Mouse (Mus musculus) brown adipose tissue, adult 24 weeks (tissue): ENCODE measurements around the gene Corin. TPM values are rescaled to one million over a fixed set of nuclear protein-coding genes. Genes with fewer than 3 reads are reported as not detected.
A peak's percentile ranks its signal among the peaks of the same experiment; 100 is the strongest.

Experiments
- H3K27ac ChIP-seq: fragments of 200-500 bp; replicated peaks from 2 replicates; pipeline ENCODE4 v1.5.1; 2012; ENCODE audit warnings: low read depth, mild to moderate bottlenecking, low read length
- H3K4me1 ChIP-seq: fragments of 200-500 bp; 2 replicates; pipeline ENCODE4 v1.6.1; 2012; ENCODE audit warnings: low read length, mixed read lengths; ENCODE audit not compliant: control insufficient read depth, insufficient read depth, insufficient read length
- H3K4me3 ChIP-seq: fragments of 200-500 bp; 2 replicates; pipeline ENCODE4 v1.5.1; 2012; ENCODE audit warnings: low read depth, mild to moderate bottlenecking, low read length, moderate library complexity; ENCODE audit not compliant: insufficient read depth
- polyA plus RNA-seq: library from polyadenylated mRNA; stranded (reverse); fragments of >200 nt; gene quantifications from 2 replicates; pipeline ENCODE4 v1.2.4, GENCODE M21; 2012; ENCODE audit not compliant: missing spikeins, insufficient read depth, insufficient read length

Corin gene
- not detected in 2 replicates for polyA plus RNA-seq

- Histone ChIP-seq H3K4me3 (0 out of 2 replicates have a peak within 1 kb of the TSS, but pooled peaks have one; percentile 4), H3K4me1 (no peaks in the 10 kb centered on the region), H3K27ac (no peak within 1 kb of the TSS)
Observed at GRCm38 (mm10) chr5:72503531-72504523, at the start of gene Corin. TSS of gene Corin (minus strand) at chr5:72504473.

DNA sequence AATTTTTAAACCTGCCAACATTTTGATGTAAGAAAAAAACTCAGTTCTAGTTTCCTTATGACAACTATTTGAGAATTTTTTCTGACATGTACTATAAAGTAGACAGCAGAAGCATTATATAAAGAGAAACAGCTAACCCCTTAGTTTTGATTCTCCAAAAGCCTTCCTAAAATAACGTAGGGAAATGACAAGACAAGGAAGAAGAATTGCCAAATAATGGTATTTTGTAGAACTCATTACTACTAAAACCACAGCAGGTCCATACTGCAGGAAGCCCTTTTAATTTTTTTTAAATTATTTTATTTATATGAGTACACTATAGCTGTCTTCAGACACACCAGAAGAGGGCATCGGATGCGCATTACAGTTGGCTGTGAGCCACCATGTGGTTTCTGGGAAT lies 46.9 kb upstream of the Corin start:
- Histone ChIP-seq H3K4me3 (no peak overlapping the region), H3K4me1 (no peaks in the 10 kb centered on the region), H3K27ac (no peak overlapping the region)

- H3K4me3 ChIP-seq: no peak overlapping the region
- no peaks in the 10 kb centered on the region for H3K4me1 ChIP-seq
- no peak overlapping the region for H3K27ac ChIP-seq
Observed at GRCm38 (mm10) chr5:72528896-72529295, 24.6 kb upstream of the Corin start.

GRCm38 (mm10) chr5:72513808-72514207 lies 9.5 kb upstream of the Corin start:
- H3K4me1 ChIP-seq: no peaks in the 10 kb centered on the region
- H3K4me3 ChIP-seq: no peak overlapping the region
- H3K27ac ChIP-seq: no peak overlapping the region

DNA sequence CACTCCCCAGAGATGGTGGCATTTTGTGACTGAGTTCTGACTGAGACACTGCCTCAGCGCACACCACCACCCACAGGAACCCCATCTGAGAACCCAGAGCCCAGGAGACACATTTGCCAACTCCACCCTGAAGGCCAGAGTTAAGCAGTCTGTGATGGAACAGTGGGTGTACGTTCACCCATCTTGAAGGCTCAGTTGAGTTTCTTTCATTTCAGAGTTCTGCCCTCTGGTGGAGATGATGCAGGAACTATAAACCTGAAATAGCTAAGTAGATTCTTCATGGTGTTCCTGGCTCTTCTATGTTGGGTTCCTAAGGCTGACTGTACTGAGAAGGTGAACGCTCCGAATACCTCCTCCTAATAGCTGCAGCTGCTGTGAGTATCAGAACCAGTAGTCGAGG lies 1.5 kb upstream of the Corin start:
- H3K27ac ChIP-seq: no peak overlapping the region
- H3K4me3 ChIP-seq: no peak overlapping the region
- H3K4me1 ChIP-seq: no peaks in the 10 kb centered on the region

GRCm38 (mm10) chr5:72502778-72503177 lies 1.5 kb downstream of the Corin start:
- no peaks in the 10 kb centered on the region for H3K4me1 ChIP-seq
- H3K4me3 ChIP-seq: no peak overlapping the region
- H3K27ac ChIP-seq: no peak overlapping the region

DNA sequence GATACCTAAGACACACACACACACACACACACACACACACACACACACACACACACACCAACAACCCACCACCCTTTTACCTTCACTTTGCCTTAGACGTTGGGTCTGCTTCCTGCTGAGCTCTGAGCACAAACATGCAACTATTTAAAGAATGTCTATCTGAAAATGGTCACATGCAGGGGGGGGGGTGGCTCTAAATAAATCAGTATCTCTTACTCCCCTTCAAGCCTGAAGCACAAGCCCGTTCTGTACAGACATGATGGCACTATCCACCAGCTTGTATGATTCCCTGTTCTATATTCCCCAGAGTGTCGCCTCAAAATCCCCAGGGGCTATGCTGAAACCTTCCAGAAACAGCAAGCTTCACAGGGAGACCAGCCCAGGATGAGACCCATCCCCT lies 2.5 kb downstream of the Corin start:
- no peak overlapping the region for H3K4me3 ChIP-seq
- no peaks in the 10 kb centered on the region for H3K4me1 ChIP-seq
- H3K27ac ChIP-seq: no peak overlapping the region

- H3K27ac ChIP-seq: no peak overlapping the region
- no peaks in the 10 kb centered on the region for H3K4me1 ChIP-seq
- H3K4me3 ChIP-seq: no peak overlapping the region
Observed at GRCm38 (mm10) chr5:72498271-72498670, 6.0 kb downstream of the Corin start.

GRCm38 (mm10) chr5:72496756-72497155 lies 7.5 kb downstream of the Corin start:
- H3K4me1 ChIP-seq: no peaks in the 10 kb centered on the region
- H3K4me3 ChIP-seq: no peak overlapping the region
- H3K27ac ChIP-seq: no peak overlapping the region

- H3K4me3 ChIP-seq: no peak overlapping the region
- no peak overlapping the region for H3K27ac ChIP-seq
- H3K4me1 ChIP-seq: no peaks in the 10 kb centered on the region
Observed at GRCm38 (mm10) chr5:72493906-72494305, 10.4 kb downstream of the Corin start.

- Histone ChIP-seq H3K4me1 (no peaks in the 10 kb centered on the region), H3K27ac (no peak overlapping the region), H3K4me3 (no peak overlapping the region)
Observed at GRCm38 (mm10) chr5:72491232-72491631, 13.0 kb downstream of the Corin start.

GRCm38 (mm10) chr5:72480456-72480855 lies 23.8 kb downstream of the Corin start:
- Histone ChIP-seq H3K27ac (no peak overlapping the region), H3K4me1 (no peaks in the 10 kb centered on the region), H3K4me3 (no peak overlapping the region)

- Histone ChIP-seq H3K27ac (no peak overlapping the region), H3K4me3 (no peak overlapping the region), H3K4me1 (no peaks in the 10 kb centered on the region)
Observed at GRCm38 (mm10) chr5:72472317-72473009, 31.8 kb downstream of the Corin start.

GRCm38 (mm10) chr5:72471746-72472145 lies 32.5 kb downstream of the Corin start:
- H3K4me1 ChIP-seq: no peaks in the 10 kb centered on the region
- H3K27ac ChIP-seq: no peak overlapping the region
- H3K4me3 ChIP-seq: no peak overlapping the region

DNA sequence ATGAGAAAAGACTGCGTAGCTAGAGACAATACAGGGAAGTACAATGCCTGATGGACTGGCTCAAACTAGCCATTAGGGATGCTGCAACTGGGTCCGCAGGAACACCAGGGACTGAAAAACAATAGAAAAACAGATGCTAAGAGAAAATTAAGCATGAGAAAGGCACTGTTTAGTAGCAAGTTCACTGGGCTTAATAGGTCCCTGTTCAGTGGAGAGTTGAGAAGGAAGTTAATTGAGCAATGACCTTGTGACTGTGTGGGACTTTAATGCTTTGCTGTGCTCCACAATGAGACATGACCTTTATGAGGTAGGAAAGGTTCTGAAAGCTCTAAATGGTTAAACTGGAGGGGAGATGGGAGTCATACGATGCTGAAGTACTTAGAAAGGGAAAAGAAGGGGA lies 39.3 kb downstream of the Corin start:
- no peaks in the 10 kb centered on the region for H3K4me1 ChIP-seq
- H3K27ac ChIP-seq: no peak overlapping the region
- H3K4me3 ChIP-seq: no peak overlapping the region
